In the genomic region with DNA sequence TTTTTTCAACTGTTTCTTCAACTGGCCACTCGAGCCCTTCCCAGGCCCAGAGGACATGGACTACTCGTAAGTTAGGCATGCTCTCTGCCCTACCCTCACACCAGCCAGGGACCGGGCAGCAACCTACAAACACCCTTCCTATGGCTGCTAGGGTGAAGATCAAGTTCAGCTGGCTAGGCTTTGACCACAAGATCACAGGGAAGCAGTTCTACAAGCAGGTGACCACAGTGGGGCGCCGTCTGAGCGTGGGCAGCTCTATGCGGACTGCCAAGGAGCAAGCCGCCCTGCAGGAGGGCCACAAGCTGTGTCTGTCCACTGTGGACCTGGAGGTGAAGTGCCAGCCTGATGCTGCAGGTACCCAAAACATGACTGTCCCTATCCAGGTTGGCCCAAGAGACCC, we compare ENCODE assay signal across 18 mouse cellular contexts. TPM values are rescaled to one million over a fixed set of nuclear protein-coding genes. Genes with fewer than 3 reads are reported as not detected.
A peak's percentile ranks its signal among the peaks of the same experiment; 100 is the strongest.
DNase-seq lines count a peak whose midpoint lies in the region; ATAC-seq and TF ChIP-seq lines count a peak whose summit lies in the region.
"Had no signal": no experiment of that assay in that cellular context is flagged by ENCODE, and none has a peak within 500 bp of the region (broad histone marks: within the 10 kb centered on the region; RNA-seq: fewer than 3 reads in every experiment).

No protein-coding gene starts in this region.

- H3K79me2 ChIP-seq in heart, adult 2 months (replicated peaks; ENCODE audit: control insufficient read depth, insufficient read depth, low read length), result no peaks in the 10 kb centered on the region

- TF ChIP-seq POLR2A in heart, adult 2 months (IDR thresholded peaks at IDR 0.05; ENCODE audit: insufficient read depth, low read depth, low read length), result no peak

- ATAC-seq in heart, embryonic 14.5 days (ENCODE audit: insufficient number of reproducible peaks, insufficient read depth, low FRiP score, low read depth), result no peak
- ATAC-seq in frontal cortex, adult (ENCODE audit: low TSS enrichment), result no peak
- ATAC-seq: activated CD4-positive, CD25-positive, alpha-beta regulatory T cell, adult 4 months; forebrain, postnatal 0 days; midbrain, embryonic 15.5 days had no signal

- peaks cover 31 to 49% of the 10 kb centered on the region in 2 experiments for H3K4me1 ChIP-seq in heart, embryonic 14.5 days (ENCODE audit: control insufficient read depth in 2 of 2, insufficient read depth in 2 of 2, low read length in 2 of 2)
- peaks cover 18% of the 10 kb centered on the region for H3K4me1 ChIP-seq in heart, adult 2 months (ENCODE audit: control insufficient read depth, insufficient read depth, low read length)
- H3K4me1 ChIP-seq: hindbrain, embryonic 12.5 days; midbrain, embryonic 15.5 days had no signal

- no peak for TF ChIP-seq EP300 in heart, adult 2 months (IDR thresholded peaks at IDR 0.05; ENCODE audit: insufficient read depth, low read depth, low read length)

- no peak overlapping the region for H3K27ac ChIP-seq in heart, embryonic 14.5 days (replicated peaks in 1 of 2; ENCODE audit: control insufficient read depth in 1 of 2, insufficient read depth in 1 of 2, low read depth in 2 of 2, low read length in 2 of 2)
- H3K27ac ChIP-seq in heart, adult 2 months, result no peak overlapping the region
- H3K27ac ChIP-seq: hindbrain, embryonic 12.5 days; limb, embryonic 13.5 days; midbrain, embryonic 15.5 days; neural tube, embryonic 15.5 days had no signal

- no peak overlapping the region for H3K4me2 ChIP-seq in heart, embryonic 14.5 days (ENCODE audit: low read length)
- H3K4me2 ChIP-seq: hindbrain, embryonic 12.5 days; limb, embryonic 13.5 days; midbrain, embryonic 15.5 days; neural tube, embryonic 15.5 days had no signal

- WGBS in heart, embryonic 14.5 days, result 84% methylated on average over 8 of the region's 8 CpGs
- 91% methylated on average over 8 of the region's 8 CpGs for WGBS in heart, adult 2 months

- H3K9me3 ChIP-seq in heart, embryonic 14.5 days (ENCODE audit: control insufficient read depth, low read length), result no peaks in the 10 kb centered on the region
- H3K9me3 ChIP-seq: hindbrain, embryonic 12.5 days; midbrain, embryonic 15.5 days; neural tube, embryonic 15.5 days had no signal

- TF ChIP-seq CTCF in heart, adult 2 months (IDR thresholded peaks at IDR 0.05), result no peak

- H3K36me3 ChIP-seq in heart, embryonic 14.5 days (ENCODE audit: control insufficient read depth, insufficient read depth, low read length), result 0 out of 2 replicates have a peak, but pooled peaks cover 4% of the 10 kb centered on the region
- H3K36me3 ChIP-seq in heart, adult 2 months (ENCODE audit: control insufficient read depth, insufficient read depth, low read length), result no peaks in the 10 kb centered on the region
- H3K36me3 ChIP-seq: limb, embryonic 13.5 days had no signal

- H3K27me3 ChIP-seq in heart, embryonic 14.5 days (ENCODE audit: control insufficient read depth, insufficient read depth, low read length), result no peaks in the 10 kb centered on the region
- H3K27me3 ChIP-seq in heart, adult 2 months (ENCODE audit: control insufficient read depth, insufficient read depth, low read length), result no peaks in the 10 kb centered on the region
- H3K27me3 ChIP-seq: hindbrain, embryonic 12.5 days; limb, embryonic 13.5 days; midbrain, embryonic 15.5 days; neural tube, embryonic 15.5 days had no signal

- intact Hi-C loops in heart, adult 2 months (cut with DNase I), result no loop called here

- H3K9ac ChIP-seq in heart, embryonic 14.5 days (ENCODE audit: low read length), result peak overlapping the region; percentile 59; the same call in 1 of the 2 replicates
- H3K9ac ChIP-seq in heart, adult 2 months (ENCODE audit: low read depth, low read length), result no peak overlapping the region
- H3K9ac ChIP-seq: forebrain, postnatal 0 days; hindbrain, embryonic 12.5 days; limb, embryonic 13.5 days; midbrain, embryonic 15.5 days; neural tube, embryonic 15.5 days had no signal

- no peak for DNase-seq in heart, adult 2 months
- peak; percentile 66 for DNase-seq in 416B (ENCODE audit: low read depth)
- peak; percentile 31 for DNase-seq in Muller cell, postnatal 12 days (ENCODE audit: inconsistent ontology term)
- DNase-seq in cerebellum, postnatal 14 days, result peak; percentile 64 to 66
- no peak for DNase-seq in right cerebral cortex, adult 2 months (ENCODE audit: low spot score in 2 of 2)
- no peak for DNase-seq in kidney, adult 11 months
- DNase-seq: embryo, embryonic 11 days; forebrain, postnatal 0 days; heart, adult 18-20 months; lung, postnatal 10 days; thymus, adult 18-20 months had no signal

- H3K4me3 ChIP-seq in heart, embryonic 14.5 days (ENCODE audit: control insufficient read depth in 1 of 2, insufficient read depth in 1 of 2, low read depth in 1 of 2, low read length in 2 of 2), result no peak overlapping the region
- H3K4me3 ChIP-seq in heart, adult 2 months, result no peak overlapping the region
- H3K4me3 ChIP-seq: hindbrain, embryonic 12.5 days; limb, embryonic 13.5 days; midbrain, embryonic 15.5 days; neural tube, embryonic 15.5 days had no signal

RNA-seq across cellular contexts. Expression of gene Pitpna, which starts 25.1 kb away (rescaled TPM):
- polyA plus RNA-seq in heart, embryonic 14.5 days (2014; fragmentation: Nextera tagmentation; extraction: Ambion mirVana), result 76.7 and 83.2 TPM in 2 replicates
- 10 to 100 TPM; 96.6 to 99.1 TPM for total RNA-seq in heart, adult 2 months (2021)
- polyA plus RNA-seq in heart, adult 2 months (2012; rRNA removed), result 57.2 and 95.9 TPM in 2 replicates

RNA-seq across cellular contexts. Expression of gene Slc43a2, which starts 31.3 kb away (rescaled TPM):
- 1.9 and 2.7 TPM in 2 replicates for polyA plus RNA-seq in heart, embryonic 14.5 days (2014; fragmentation: Nextera tagmentation; extraction: Ambion mirVana)
- total RNA-seq in heart, adult 2 months (2021), result 10 to 100 TPM; 13.7 to 14.6 TPM
- 13.1 and 13.6 TPM in 2 replicates for polyA plus RNA-seq in heart, adult 2 months (2012; rRNA removed)

RNA-seq across cellular contexts. Expression of gene Scarf1, which starts 49.5 kb away (rescaled TPM):
- polyA plus RNA-seq in heart, embryonic 14.5 days (2014; fragmentation: Nextera tagmentation; extraction: Ambion mirVana), result 9.7 and 11.3 TPM in 2 replicates
- total RNA-seq in heart, adult 2 months (2021), result 1 to 10 TPM; 7.6 to 8.5 TPM
- 18.1 and 21.6 TPM in 2 replicates for polyA plus RNA-seq in heart, adult 2 months (2012; rRNA removed)

RNA-seq across cellular contexts. Expression of gene Rilp, which starts 52.9 kb away (rescaled TPM):
- 5.7 and 6.4 TPM in 2 replicates for polyA plus RNA-seq in heart, embryonic 14.5 days (2014; fragmentation: Nextera tagmentation; extraction: Ambion mirVana)
- 10 to 100 TPM; 40.5 to 48.8 TPM for total RNA-seq in heart, adult 2 months (2021)
- polyA plus RNA-seq in heart, adult 2 months (2012; rRNA removed), result 39.2 and 62.0 TPM in 2 replicates
- polyA plus RNA-seq: activated CD4-positive, CD25-positive, alpha-beta regulatory T cell, adult 4 months had no signal

Comparison
In these comparisons a context has a peak if more than half of its experiments do, and no peak if none do; other contexts are left out.
1. DNase-seq: peak in 416B (single experiment), Muller cell, postnatal 12 days (single experiment) and cerebellum, postnatal 14 days (2 of 2); none in heart, adult 2 months (0 of 2), right cerebral cortex, adult 2 months (0 of 2) and kidney, adult 11 months (single experiment).